Mouse (Mus musculus): ENCODE results near the gene Sf3a1. TPM values are rescaled to one million over a fixed set of nuclear protein-coding genes. Genes with fewer than 3 reads are reported as not detected.
"Not testable (repeated sequence)": the region's sequence is repeated elsewhere in the genome, so short reads cannot be mapped to it uniquely, and the experiment has no call there.

Gene Sf3a1
- polyA plus RNA-seq, 1 experiment, result 24.7 TPM

DNA sequence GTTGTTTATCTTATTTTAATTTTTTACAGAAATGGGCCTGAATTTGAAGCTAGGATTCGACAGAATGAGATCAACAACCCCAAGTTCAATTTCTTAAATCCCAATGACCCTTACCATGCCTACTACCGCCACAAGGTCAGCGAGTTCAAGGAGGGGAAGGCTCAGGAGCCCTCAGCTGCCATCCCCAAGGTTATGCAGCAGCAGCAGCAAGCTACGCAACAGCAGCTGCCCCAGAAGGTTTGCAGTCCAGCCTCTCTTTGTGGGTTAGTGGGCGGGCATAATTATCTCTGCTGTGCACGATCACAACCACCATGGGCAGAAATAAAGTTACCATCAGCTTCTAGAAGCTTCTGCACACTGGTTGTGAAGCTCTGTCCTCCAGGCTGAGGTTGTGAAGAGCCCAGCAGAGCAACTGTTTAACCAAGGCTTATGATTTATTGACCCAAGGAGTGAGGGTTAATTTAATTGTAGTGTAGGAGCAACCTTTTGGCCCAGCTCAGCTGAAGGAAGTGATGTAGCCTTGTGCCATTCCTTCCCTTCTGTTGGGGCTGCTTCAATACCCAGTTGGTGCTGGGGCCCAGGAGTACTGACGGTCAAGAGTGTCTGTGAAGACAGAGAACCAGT lies 6.4 kb downstream of the Sf3a1 start:
- H3K4me3 ChIP-seq (ENCODE audit: low read depth, low read length), result no peak overlapping the region
- H3K4me1 ChIP-seq (ENCODE audit: control insufficient read depth, insufficient read depth, insufficient read length, low read length), result 0 out of 2 replicates have a peak, but pooled peaks cover 2% of the 10 kb centered on the region
- no peak overlapping the region for H3K27ac ChIP-seq (ENCODE audit: insufficient read depth, low read depth, low read length)
- peaks cover 71% of the 10 kb centered on the region for H3K36me3 ChIP-seq (ENCODE audit: control insufficient read depth, insufficient read depth, low read length)
- 75% methylated on average over 7 of the region's 7 CpGs for WGBS
- H3K27me3 ChIP-seq (ENCODE audit: control insufficient read depth, insufficient read depth, low read length), result no peaks in the 10 kb centered on the region
- TF ChIP-seq POLR2A (IDR thresholded peaks at IDR 0.05; ENCODE audit: low read depth, low read length) (no peak), CTCF (IDR thresholded peaks at IDR 0.05; ENCODE audit: extremely low read depth, insufficient read length, insufficient replicate concordance, low read depth, low read length) (no peak)

DNA sequence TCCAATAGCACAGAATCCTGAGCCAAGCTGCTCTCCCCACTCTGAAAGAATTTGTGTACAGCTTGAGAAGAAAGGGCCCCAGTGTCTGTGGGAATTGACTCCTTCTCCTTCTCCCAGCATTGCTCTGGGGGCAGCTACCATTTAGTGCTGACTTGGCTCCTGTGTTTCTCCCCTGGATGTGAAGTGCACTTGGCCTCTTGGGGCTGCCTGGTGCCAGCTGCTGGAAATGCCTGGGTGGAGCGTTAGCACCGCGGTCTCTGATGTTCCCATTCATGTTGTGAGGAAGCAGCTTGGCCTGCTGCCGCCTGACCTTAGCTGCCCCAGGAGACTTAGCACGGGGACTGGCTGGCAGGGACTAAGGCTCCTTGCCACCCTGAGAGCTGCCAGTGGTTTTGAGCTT lies 14.4 kb downstream of the Sf3a1 start:
- H3K27ac ChIP-seq (ENCODE audit: insufficient read depth, low read depth, low read length), result no peak overlapping the region
- H3K4me1 ChIP-seq (ENCODE audit: control insufficient read depth, insufficient read depth, insufficient read length, low read length), result no peaks in the 10 kb centered on the region
- TF ChIP-seq POLR2A (IDR thresholded peaks at IDR 0.05; ENCODE audit: low read depth, low read length) (no peak), CTCF (IDR thresholded peaks at IDR 0.05; ENCODE audit: extremely low read depth, insufficient read length, insufficient replicate concordance, low read depth, low read length) (no peak)
- no peak overlapping the region for H3K4me3 ChIP-seq (ENCODE audit: low read depth, low read length)
- WGBS, result 71% methylated on average over 5 of the region's 5 CpGs
- H3K36me3 ChIP-seq (ENCODE audit: control insufficient read depth, insufficient read depth, low read length), result peaks cover 95% of the 10 kb centered on the region
- no peaks in the 10 kb centered on the region for H3K27me3 ChIP-seq (ENCODE audit: control insufficient read depth, insufficient read depth, low read length)

DNA sequence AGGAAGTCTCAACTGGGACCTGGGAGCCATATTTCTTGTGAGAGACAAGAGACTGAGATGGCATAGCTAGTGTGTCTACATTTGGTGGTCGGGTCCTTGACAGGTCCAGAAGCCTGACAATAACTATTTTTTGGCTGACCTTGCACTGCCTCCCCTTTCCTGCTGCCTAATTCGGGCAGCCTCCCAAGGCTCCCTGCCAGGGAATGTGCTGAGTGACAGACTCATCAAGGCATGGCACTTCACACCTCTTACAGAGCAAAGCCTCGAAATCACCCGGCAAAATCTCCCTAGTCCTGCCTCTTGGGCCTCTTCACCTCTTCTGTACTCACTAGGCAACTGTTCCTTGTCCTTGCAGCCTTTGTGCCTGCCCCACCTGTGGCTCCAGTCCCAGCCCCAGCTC lies 17.6 kb downstream of the Sf3a1 start:
- H3K27me3 ChIP-seq (ENCODE audit: control insufficient read depth, insufficient read depth, low read length), result no peaks in the 10 kb centered on the region
- no peaks in the 10 kb centered on the region for H3K4me1 ChIP-seq (ENCODE audit: control insufficient read depth, insufficient read depth, insufficient read length, low read length)
- no peak overlapping the region for H3K4me3 ChIP-seq (ENCODE audit: low read depth, low read length)
- no peak overlapping the region for H3K27ac ChIP-seq (ENCODE audit: insufficient read depth, low read depth, low read length)
- TF ChIP-seq CTCF (IDR thresholded peaks at IDR 0.05; ENCODE audit: extremely low read depth, insufficient read length, insufficient replicate concordance, low read depth, low read length) (no peak), POLR2A (IDR thresholded peaks at IDR 0.05; ENCODE audit: low read depth, low read length) (no peak)
- peaks cover 89% of the 10 kb centered on the region for H3K36me3 ChIP-seq (ENCODE audit: control insufficient read depth, insufficient read depth, low read length)
- WGBS, result 79% methylated on average over 4 of the region's 4 CpGs

DNA sequence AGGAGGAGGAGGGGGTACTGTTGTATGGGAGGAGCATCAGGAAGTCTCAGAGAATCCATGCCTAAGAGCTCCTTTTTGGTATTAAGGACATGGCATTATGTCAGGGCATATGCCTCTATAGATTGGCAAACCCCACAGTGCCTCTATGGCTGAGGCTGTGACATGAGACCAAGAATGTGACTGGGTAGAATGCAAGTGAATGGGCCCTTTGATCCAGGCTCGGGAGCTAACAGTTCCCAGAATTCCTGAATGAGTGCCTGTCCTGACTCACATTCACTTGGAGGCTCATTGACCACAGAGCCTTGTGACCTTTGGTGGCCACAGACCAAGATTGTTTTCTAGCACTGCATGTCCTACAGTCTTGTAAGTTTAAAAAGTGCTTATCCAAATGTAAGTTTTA lies 21.9 kb downstream of the Sf3a1 start:
- TF ChIP-seq POLR2A (IDR thresholded peaks at IDR 0.05; ENCODE audit: low read depth, low read length) (no peak), CTCF (IDR thresholded peaks at IDR 0.05; ENCODE audit: extremely low read depth, insufficient read length, insufficient replicate concordance, low read depth, low read length) (no peak)
- Histone ChIP-seq H3K27ac (ENCODE audit: insufficient read depth, low read depth, low read length) (no peak overlapping the region), H3K4me1 (ENCODE audit: control insufficient read depth, insufficient read depth, insufficient read length, low read length) (no peaks in the 10 kb centered on the region), H3K4me3 (ENCODE audit: low read depth, low read length) (no peak overlapping the region), H3K27me3 (ENCODE audit: control insufficient read depth, insufficient read depth, low read length) (no peaks in the 10 kb centered on the region), H3K36me3 (ENCODE audit: control insufficient read depth, insufficient read depth, low read length) (peaks cover 46% of the 10 kb centered on the region)
- WGBS, result 56% methylated on average over 1 of the region's 1 CpGs

DNA sequence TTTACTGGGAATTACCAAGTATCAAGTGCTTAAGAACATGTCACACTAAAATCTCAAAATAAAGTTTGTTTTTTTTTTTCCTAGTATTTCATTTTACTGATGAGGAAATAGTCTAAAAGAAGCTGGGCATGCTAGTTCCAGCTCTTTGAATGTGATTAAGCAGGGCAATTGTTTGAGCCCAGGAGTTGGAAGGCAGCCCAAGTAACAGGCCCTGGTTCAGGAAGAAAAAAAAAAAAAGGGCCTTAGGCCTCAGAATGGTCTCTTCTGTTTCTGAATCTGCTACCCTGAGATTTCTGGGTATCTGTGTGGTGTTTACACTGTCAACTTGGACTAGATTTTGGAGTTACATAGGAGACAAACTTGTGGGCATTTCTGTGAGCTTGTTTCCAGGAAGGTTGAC lies 23.4 kb downstream of the Sf3a1 start:
- Histone ChIP-seq H3K27ac (ENCODE audit: insufficient read depth, low read depth, low read length) (no peak overlapping the region), H3K4me3 (ENCODE audit: low read depth, low read length) (no peak overlapping the region), H3K4me1 (ENCODE audit: control insufficient read depth, insufficient read depth, insufficient read length, low read length) (peaks cover 5% of the 10 kb centered on the region; the same call in 1 of the 2 replicates), H3K36me3 (ENCODE audit: control insufficient read depth, insufficient read depth, low read length) (peaks cover 32% of the 10 kb centered on the region), H3K27me3 (ENCODE audit: control insufficient read depth, insufficient read depth, low read length) (no peaks in the 10 kb centered on the region)
- TF ChIP-seq CTCF (IDR thresholded peaks at IDR 0.05; ENCODE audit: extremely low read depth, insufficient read length, insufficient replicate concordance, low read depth, low read length) (no peak), POLR2A (IDR thresholded peaks at IDR 0.05; ENCODE audit: low read depth, low read length) (no peak)

DNA sequence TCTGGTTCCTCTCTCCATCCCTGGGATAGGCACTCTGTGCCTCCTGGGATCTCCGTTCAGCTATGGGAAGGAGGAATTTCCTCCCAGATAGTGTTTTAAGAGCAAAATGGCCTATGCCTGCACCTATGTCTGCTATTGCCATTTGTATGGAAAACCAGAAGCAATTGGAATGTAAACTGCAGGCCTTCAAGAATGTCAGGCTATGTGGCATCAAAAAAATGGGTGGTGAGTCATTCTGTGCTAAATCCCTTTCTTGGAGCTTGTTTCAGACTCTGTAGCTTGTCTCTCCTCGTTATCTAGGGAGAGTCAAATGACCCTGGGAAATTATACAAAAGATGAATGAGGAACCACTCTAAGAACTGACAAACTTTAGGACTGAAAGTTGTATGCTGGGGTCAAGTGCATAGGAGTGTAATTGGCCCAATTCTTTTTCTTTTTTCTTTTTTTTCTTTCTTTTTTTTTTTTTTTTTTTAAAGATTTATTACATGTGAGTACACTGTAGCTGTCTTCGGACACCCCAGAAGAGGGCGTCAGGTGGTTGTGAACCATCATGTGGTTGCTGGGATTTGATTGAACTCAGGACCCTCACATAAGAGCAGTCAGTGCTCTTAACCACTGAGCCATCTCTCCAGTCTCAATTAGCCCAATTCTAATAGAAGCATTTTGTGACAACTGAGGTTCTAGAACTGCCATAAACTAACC lies 24.3 kb downstream of the Sf3a1 start:
- Histone ChIP-seq H3K36me3 (ENCODE audit: control insufficient read depth, insufficient read depth, low read length) (peaks cover 24% of the 10 kb centered on the region), H3K27ac (ENCODE audit: insufficient read depth, low read depth, low read length) (no peak overlapping the region)

DNA sequence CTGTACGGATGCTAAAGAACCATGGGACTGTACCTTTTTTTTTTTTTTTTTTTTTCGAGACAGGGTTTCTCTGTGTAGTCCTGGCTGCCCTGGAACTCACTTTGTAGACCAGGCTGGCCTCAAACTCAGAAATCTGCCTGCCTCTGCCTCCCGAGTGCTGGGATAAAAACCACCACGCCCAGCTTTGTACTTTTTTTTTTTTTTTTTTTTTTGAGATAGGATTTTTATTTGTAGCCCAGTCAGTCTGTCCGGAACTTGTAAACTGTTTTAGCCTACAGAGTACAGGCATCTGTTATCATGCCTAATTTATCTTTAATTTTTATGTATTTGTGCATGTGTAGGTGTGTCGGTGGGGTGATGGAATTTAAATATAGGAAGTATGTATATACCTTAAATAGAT lies 25.3 kb downstream of the Sf3a1 start:
- not testable (repeated sequence) for H3K27ac ChIP-seq (ENCODE audit: insufficient read depth, low read depth, low read length); H3K4me3 ChIP-seq (ENCODE audit: low read depth, low read length); H3K27me3 ChIP-seq (ENCODE audit: control insufficient read depth, insufficient read depth, low read length); H3K4me1 ChIP-seq (ENCODE audit: control insufficient read depth, insufficient read depth, insufficient read length, low read length)
- H3K36me3 ChIP-seq (ENCODE audit: control insufficient read depth, insufficient read depth, low read length), result peaks cover 13% of the 10 kb centered on the region
- 86% methylated on average over 6 of the region's 6 CpGs for WGBS

More for the DNA sequence above, 24.3 kb downstream of the Sf3a1 start:
- Histone ChIP-seq H3K27me3 (ENCODE audit: control insufficient read depth, insufficient read depth, low read length) (no peaks in the 10 kb centered on the region), H3K4me1 (ENCODE audit: control insufficient read depth, insufficient read depth, insufficient read length, low read length) (peaks cover 5% of the 10 kb centered on the region; the same call in 1 of the 2 replicates), H3K4me3 (ENCODE audit: low read depth, low read length) (no peak overlapping the region)
- no peak for TF ChIP-seq CTCF (IDR thresholded peaks at IDR 0.05; ENCODE audit: extremely low read depth, insufficient read length, insufficient replicate concordance, low read depth, low read length)
- 59% methylated on average over 4 of the region's 4 CpGs for WGBS

Data from small intestine, adult 2 months (tissue).